In the genomic region with DNA sequence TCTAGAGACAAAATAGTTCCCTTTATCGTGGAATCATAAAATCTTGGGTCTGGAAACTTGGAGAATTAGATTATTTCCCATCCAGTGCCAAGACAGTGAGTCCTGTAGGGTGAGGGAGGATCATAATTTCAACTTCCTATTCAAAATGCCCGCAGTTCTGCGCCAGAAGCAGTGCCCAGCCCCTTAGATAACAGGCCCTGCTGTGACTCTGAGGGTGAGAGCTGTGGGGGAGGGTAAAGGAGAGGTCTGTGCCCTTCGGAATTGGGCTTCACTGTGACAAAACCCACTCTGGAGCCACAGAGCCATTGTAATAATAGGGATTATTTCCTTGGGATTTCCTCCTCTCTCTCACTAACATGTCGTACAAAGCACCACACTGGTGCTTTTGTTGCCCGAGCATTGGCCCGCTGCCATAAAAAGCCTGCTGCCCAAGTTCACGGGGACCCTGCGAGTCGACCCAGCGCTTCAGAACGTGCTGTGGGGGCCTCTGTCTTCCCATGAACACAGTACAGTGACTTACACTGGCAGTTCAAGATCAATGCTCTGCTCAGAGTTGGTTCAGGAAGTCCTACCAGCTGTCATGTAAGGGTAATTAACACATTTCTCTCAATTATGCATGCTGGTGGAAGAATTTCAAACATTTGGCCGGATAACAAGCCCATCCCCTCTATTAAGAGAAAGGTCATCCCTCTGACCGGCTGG, we compare ENCODE assay signal across 8 mouse cellular contexts.
DNase-seq lines count a peak whose midpoint lies in the region; ATAC-seq lines count a peak whose summit lies in the region.

No protein-coding gene starts in this region.

- peak; percentile 50; the same call in 1 of the 2 replicates for ATAC-seq in liver, embryonic 16.5 days (ENCODE audit: low read depth)
- peak; percentile 90; the same call in 1 of the 2 replicates for ATAC-seq in neural tube, embryonic 14.5 days (ENCODE audit: low read depth)

- peak; percentile 59 for DNase-seq in gastrocnemius, postnatal 10 days
- no peak for DNase-seq in gastrocnemius, adult 18-20 months (ENCODE audit: low spot score)
- DNase-seq in cerebellum, postnatal 36 days = peak; percentile 34 to 48
- DNase-seq in heart, embryonic 10.5 days (ENCODE audit: low spot score) = no peak
- DNase-seq in kidney, adult 9 months = peak; percentile 90
- no peak for DNase-seq in urinary bladder, adult 2 months (ENCODE audit: low spot score)

- H3K9me3 ChIP-seq in heart, embryonic 10.5 days = no peaks in the 10 kb centered on the region
- H3K9me3 ChIP-seq in liver, embryonic 16.5 days (replicated peaks; ENCODE audit: control insufficient read depth, low read length) = no peaks in the 10 kb centered on the region
- H3K9me3 ChIP-seq in neural tube, embryonic 14.5 days (ENCODE audit: control insufficient read depth, low read length) = no peaks in the 10 kb centered on the region

- 23% methylated on average over 14 of the region's 14 CpGs for WGBS in heart, embryonic 10.5 days
- 28% methylated on average over 14 of the region's 14 CpGs for WGBS in liver, embryonic 16.5 days (ENCODE audit: insufficient replicate concordance)
- WGBS in neural tube, embryonic 14.5 days = 9% methylated on average over 14 of the region's 14 CpGs

- peaks cover 53% of the 10 kb centered on the region for H3K4me1 ChIP-seq in heart, embryonic 10.5 days
- H3K4me1 ChIP-seq in liver, embryonic 16.5 days (ENCODE audit: control insufficient read depth, low read depth, low read length) = peaks cover 8% of the 10 kb centered on the region
- peaks cover 7% of the 10 kb centered on the region for H3K4me1 ChIP-seq in neural tube, embryonic 14.5 days (ENCODE audit: control insufficient read depth, insufficient read depth, low read length)

- H3K27ac ChIP-seq in heart, embryonic 10.5 days = peak overlapping the region; percentile 86
- 0 out of 2 replicates have a peak overlapping the region, but pooled peaks have one; percentile 9 for H3K27ac ChIP-seq in liver, embryonic 16.5 days (ENCODE audit: low read length)
- peak overlapping the region; percentile 44; the same call in 1 of the 2 replicates for H3K27ac ChIP-seq in neural tube, embryonic 14.5 days (ENCODE audit: low read depth, low read length)

- peak overlapping the region; percentile 40 for H3K4me3 ChIP-seq in heart, embryonic 10.5 days
- no peak overlapping the region for H3K4me3 ChIP-seq in liver, embryonic 16.5 days (ENCODE audit: low read depth, low read length)
- no peak overlapping the region for H3K4me3 ChIP-seq in neural tube, embryonic 14.5 days (ENCODE audit: low read depth, low read length)

- H3K4me2 ChIP-seq in liver, embryonic 16.5 days (ENCODE audit: low read depth, low read length) = peak overlapping the region; percentile 26; the same call in 1 of the 2 replicates
- peak overlapping the region; percentile 2; the same call in 1 of the 2 replicates for H3K4me2 ChIP-seq in neural tube, embryonic 14.5 days (ENCODE audit: low read depth, low read length)

- peaks cover 6% of the 10 kb centered on the region; the same call in 1 of the 2 replicates for H3K36me3 ChIP-seq in heart, embryonic 10.5 days
- no peaks in the 10 kb centered on the region for H3K36me3 ChIP-seq in liver, embryonic 16.5 days (ENCODE audit: control insufficient read depth, insufficient read depth)
- no peaks in the 10 kb centered on the region for H3K36me3 ChIP-seq in neural tube, embryonic 14.5 days (ENCODE audit: control insufficient read depth, insufficient read depth, low read length)

- H3K27me3 ChIP-seq in heart, embryonic 10.5 days (ENCODE audit: insufficient read depth, poor library complexity, severe bottlenecking) = no peaks in the 10 kb centered on the region
- H3K27me3 ChIP-seq in liver, embryonic 16.5 days (ENCODE audit: control insufficient read depth, insufficient read depth, low read depth, low read length) = no peaks in the 10 kb centered on the region
- H3K27me3 ChIP-seq in neural tube, embryonic 14.5 days (ENCODE audit: control insufficient read depth, insufficient read depth, low read length) = no peaks in the 10 kb centered on the region

- H3K9ac ChIP-seq in liver, embryonic 16.5 days (ENCODE audit: low read depth, low read length) = no peak overlapping the region
- H3K9ac ChIP-seq in neural tube, embryonic 14.5 days (replicated peaks; ENCODE audit: low read depth, low read length) = no peak overlapping the region

Comparison
In these comparisons a context has a peak if more than half of its experiments do, and no peak if none do; other contexts are left out.
1. DNase-seq: peak in gastrocnemius, postnatal 10 days (single experiment), cerebellum, postnatal 36 days (2 of 2) and kidney, adult 9 months (single experiment); none in gastrocnemius, adult 18-20 months (single experiment), heart, embryonic 10.5 days (single experiment) and urinary bladder, adult 2 months (single experiment).
2. H3K27ac ChIP-seq: peak in every context shown above with its lines; median percentile 86 in heart, embryonic 10.5 days; 44 in neural tube, embryonic 14.5 days; 9 in liver, embryonic 16.5 days.